Mouse (Mus musculus) forebrain, embryonic 13.5 days (tissue): ENCODE measurements around the gene March10. TPM values are rescaled to one million over a fixed set of nuclear protein-coding genes. Genes with fewer than 3 reads are reported as not detected.

ENCODE experiments used
- ATAC-seq: fragments of 200-750 bp; cut with Nextera tagmentation; 2 replicates; pipeline ENCODE4 v1.8.0; 2017
- H3K27ac ChIP-seq: fragments of 300-500 bp; sonication (generic); 2 replicates; pipeline ENCODE4 v1.5.1; 2015; ENCODE audit warnings: inconsistent platforms, mild to moderate bottlenecking, moderate library complexity
- H3K27me3 ChIP-seq: fragments of 300-500 bp; sonication (generic); 2 replicates; pipeline ENCODE4 v1.6.1; 2015; ENCODE audit warnings: mild to moderate bottlenecking, inconsistent platforms
- H3K36me3 ChIP-seq: fragments of 300-500 bp; sonication (generic); 2 replicates; pipeline ENCODE4 v1.6.1; 2015; ENCODE audit warnings: mild to moderate bottlenecking, inconsistent platforms; ENCODE audit not compliant: poor library complexity, severe bottlenecking
- H3K4me1 ChIP-seq: fragments of 300-500 bp; sonication (generic); 2 replicates; pipeline ENCODE4 v1.6.1; 2015; ENCODE audit warnings: inconsistent platforms
- H3K4me2 ChIP-seq: fragments of 300-500 bp; sonication (generic); 2 replicates; pipeline ENCODE4 v1.6.1; 2015; ENCODE audit warnings: inconsistent platforms, mild to moderate bottlenecking, moderate library complexity
- H3K4me3 ChIP-seq: fragments of 300-500 bp; sonication (generic); 2 replicates; pipeline ENCODE4 v1.5.1; 2015; ENCODE audit warnings: mild to moderate bottlenecking, inconsistent platforms
- H3K9ac ChIP-seq: fragments of 300-500 bp; sonication (generic); 2 replicates; pipeline ENCODE4 v1.6.1; 2015; ENCODE audit warnings: mild to moderate bottlenecking, inconsistent platforms
- H3K9me3 ChIP-seq: fragments of 300-500 bp; sonication (generic); replicated peaks from 2 replicates; pipeline ENCODE4 v1.6.1; 2016; ENCODE audit warnings: inconsistent platforms
- WGBS: fragments of 180-500 bp; shearing (Covaris S2); methylation state at CpG from one replicate; pipeline ENCODE4 v1.1.7; 2015; 5-methylcytosine and 5-hydroxymethylcytosine counted together
- polyA plus RNA-seq: library from polyadenylated mRNA; unstranded; fragments of >200 nt; fragmentation: Nextera tagmentation; extraction: Ambion mirVana; gene quantifications from 2 replicates; pipeline ENCODE4 v1.2.1, GENCODE M21; 2015

Gene March10
- polyA plus RNA-seq, 1 experiment from 2014 or later = not detected

- H3K4me2 ChIP-seq = no peak overlapping the region
- no peak for ATAC-seq
- H3K4me3 ChIP-seq = no peak overlapping the region
- H3K9ac ChIP-seq = no peak overlapping the region
- WGBS = 97% methylated on average over 6 of the region's 6 CpGs
- H3K36me3 ChIP-seq = peaks cover 6% of the 10 kb centered on the region; the same call in 1 of the 2 replicates
- no peaks in the 10 kb centered on the region for H3K27me3 ChIP-seq
- peaks cover 4% of the 10 kb centered on the region; the same call in 1 of the 2 replicates for H3K9me3 ChIP-seq
- no peak overlapping the region for H3K27ac ChIP-seq
- H3K4me1 ChIP-seq = peaks cover 21% of the 10 kb centered on the region
Observed at GRCm38 (mm10) chr11:105317769-105318168, 138.8 kb downstream of the March10 start.

DNA sequence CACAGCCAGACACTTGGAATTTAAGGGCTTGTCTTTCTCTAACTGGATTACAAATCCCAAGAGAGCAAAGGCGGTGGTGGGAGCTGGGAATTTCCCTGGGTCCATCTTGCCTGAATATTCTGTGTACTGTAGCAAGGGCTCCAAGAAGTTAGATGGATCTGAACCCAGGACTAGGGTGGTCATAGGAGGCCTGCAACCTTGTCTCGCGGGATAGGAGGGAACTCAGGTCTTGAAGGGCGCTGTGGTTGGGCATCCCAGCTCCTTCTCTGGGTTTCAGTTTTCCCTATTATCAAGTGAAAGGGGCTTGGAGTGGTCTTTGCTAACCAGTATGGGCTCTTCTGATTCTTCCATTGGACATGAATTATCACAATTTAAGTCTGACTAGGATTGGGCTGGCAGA is 140.4 kb downstream of the March10 start:
- no peak for ATAC-seq
- Histone ChIP-seq H3K9ac (no peak overlapping the region), H3K4me3 (no peak overlapping the region), H3K4me2 (no peak overlapping the region), H3K4me1 (peaks cover 29% of the 10 kb centered on the region), H3K9me3 (peaks cover 4% of the 10 kb centered on the region; the same call in 1 of the 2 replicates), H3K27me3 (no peaks in the 10 kb centered on the region), H3K36me3 (peaks cover 6% of the 10 kb centered on the region; the same call in 1 of the 2 replicates), H3K27ac (no peak overlapping the region)
- 95% methylated on average over 4 of the region's 4 CpGs for WGBS

DNA sequence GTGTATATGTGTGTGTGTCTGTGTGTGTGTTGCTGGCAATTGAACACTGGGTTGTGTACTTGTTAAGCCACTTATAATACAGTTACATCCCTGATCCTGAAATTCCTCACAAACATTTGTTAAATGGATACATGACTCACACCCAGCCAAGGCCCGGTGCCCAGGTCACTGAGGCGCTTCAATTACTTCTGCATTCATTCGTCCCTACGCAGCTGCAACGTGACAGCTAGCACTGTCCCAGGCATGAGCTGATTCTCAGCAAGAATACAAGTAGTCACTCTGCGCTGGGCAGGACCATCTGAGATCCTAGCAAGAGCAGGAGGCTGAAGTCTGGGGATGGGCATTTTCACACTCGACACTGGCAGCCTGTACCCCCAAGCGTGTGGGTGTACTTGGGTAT is 141.2 kb downstream of the March10 start:
- ATAC-seq = no peak
- H3K4me2 ChIP-seq = no peak overlapping the region
- no peaks in the 10 kb centered on the region for H3K27me3 ChIP-seq
- H3K27ac ChIP-seq = no peak overlapping the region
- peaks cover 4% of the 10 kb centered on the region; the same call in 1 of the 2 replicates for H3K9me3 ChIP-seq
- 80% methylated on average over 8 of the region's 8 CpGs for WGBS
- H3K9ac ChIP-seq = no peak overlapping the region
- peaks cover 29% of the 10 kb centered on the region for H3K4me1 ChIP-seq
- no peak overlapping the region for H3K4me3 ChIP-seq
- H3K36me3 ChIP-seq = peaks cover 6% of the 10 kb centered on the region; the same call in 1 of the 2 replicates

- no peak for ATAC-seq
- WGBS = 57% methylated on average over 8 of the region's 8 CpGs
Observed at GRCm38 (mm10) chr11:105313633-105314014, 142.9 kb downstream of the March10 start.

DNA sequence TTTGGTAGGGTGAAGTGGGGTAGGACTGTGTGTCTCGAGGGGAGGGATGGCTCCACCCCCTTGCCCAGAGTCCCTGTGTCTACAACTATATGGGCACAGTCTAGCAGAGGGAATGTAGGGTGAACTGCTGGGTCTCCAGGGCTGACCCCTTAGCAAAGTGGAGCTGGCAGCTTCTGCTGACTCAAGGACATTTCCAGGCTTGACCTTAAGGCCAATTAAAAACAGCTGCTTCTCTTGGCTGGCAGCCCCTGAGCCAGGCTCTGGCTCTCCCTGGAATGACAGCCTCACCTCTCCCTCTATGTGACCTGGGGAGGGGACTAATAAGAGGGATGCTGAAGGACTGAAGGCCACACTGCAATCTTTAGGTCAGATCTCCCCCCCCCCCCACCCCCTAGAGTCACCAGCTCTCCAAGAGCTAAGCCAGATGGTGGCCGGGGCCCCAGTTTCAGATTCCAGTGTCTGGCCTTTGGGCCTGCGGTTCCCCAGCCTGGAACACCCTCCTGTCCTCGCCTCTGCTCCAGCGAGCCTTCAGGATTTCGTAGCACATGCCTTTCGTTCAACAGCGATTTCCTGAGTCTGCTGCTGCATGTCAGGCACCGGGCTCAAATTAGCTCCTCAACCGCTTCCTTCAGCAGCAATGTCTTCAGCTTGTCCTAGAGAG is 143.4 kb downstream of the March10 start:
- Histone ChIP-seq H3K4me3 (no peak overlapping the region), H3K9me3 (no peaks in the 10 kb centered on the region), H3K4me2 (no peak overlapping the region), H3K27me3 (no peaks in the 10 kb centered on the region), H3K4me1 (peaks cover 33% of the 10 kb centered on the region), H3K27ac (no peak overlapping the region), H3K36me3 (no peaks in the 10 kb centered on the region), H3K9ac (no peak overlapping the region)
- 67% methylated on average over 10 of the region's 10 CpGs for WGBS
- no peak for ATAC-seq

More at GRCm38 (mm10) chr11:105313633-105314014, 142.9 kb downstream of the March10 start:
- no peaks in the 10 kb centered on the region for H3K36me3 ChIP-seq
- H3K4me3 ChIP-seq = no peak overlapping the region
- 0 out of 2 replicates have a peak overlapping the region, but pooled peaks have one; percentile 26 for H3K9ac ChIP-seq
- peaks cover 32% of the 10 kb centered on the region for H3K4me1 ChIP-seq
- no peaks in the 10 kb centered on the region for H3K9me3 ChIP-seq
- H3K27ac ChIP-seq = no peak overlapping the region
- H3K4me2 ChIP-seq = no peak overlapping the region
- no peaks in the 10 kb centered on the region for H3K27me3 ChIP-seq

DNA sequence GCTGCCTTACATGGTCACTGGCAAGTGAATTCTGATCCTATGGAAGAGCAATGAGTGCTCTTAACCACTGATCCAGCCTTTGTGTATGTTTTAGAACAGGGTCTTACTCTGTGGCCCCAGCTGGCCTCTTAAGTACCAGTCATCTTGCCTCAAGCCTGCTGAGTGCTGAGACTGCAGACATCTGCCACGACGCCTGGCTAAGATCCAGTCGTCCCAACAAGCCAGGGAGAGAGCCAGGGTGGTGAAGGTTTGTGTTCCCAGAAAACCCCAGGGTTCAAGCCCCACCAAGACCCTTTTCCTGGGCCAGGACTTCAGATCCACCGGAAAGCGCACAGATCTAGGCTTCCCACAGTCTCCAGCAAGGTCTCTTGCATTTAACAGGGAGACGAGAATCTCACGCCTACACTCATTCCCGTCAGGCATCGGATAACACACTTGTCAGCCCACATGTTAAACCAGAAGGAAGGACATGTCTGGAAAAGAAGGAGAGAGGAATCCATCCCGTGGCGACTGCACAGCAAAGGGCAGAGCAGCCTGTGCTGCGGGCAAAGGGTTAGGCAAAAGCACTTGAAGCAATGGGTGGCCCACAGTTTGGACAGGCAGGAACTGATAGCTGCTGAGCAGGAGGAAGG is 144.1 kb downstream of the March10 start:
- no peak overlapping the region for H3K4me3 ChIP-seq
- no peaks in the 10 kb centered on the region for H3K9me3 ChIP-seq
- no peak overlapping the region for H3K9ac ChIP-seq
- WGBS = 71% methylated on average over 12 of the region's 12 CpGs
- H3K27me3 ChIP-seq = no peaks in the 10 kb centered on the region
- H3K36me3 ChIP-seq = no peaks in the 10 kb centered on the region
- H3K4me2 ChIP-seq = no peak overlapping the region
- H3K4me1 ChIP-seq = peaks cover 33% of the 10 kb centered on the region
- ATAC-seq = no peak
- H3K27ac ChIP-seq = no peak overlapping the region

DNA sequence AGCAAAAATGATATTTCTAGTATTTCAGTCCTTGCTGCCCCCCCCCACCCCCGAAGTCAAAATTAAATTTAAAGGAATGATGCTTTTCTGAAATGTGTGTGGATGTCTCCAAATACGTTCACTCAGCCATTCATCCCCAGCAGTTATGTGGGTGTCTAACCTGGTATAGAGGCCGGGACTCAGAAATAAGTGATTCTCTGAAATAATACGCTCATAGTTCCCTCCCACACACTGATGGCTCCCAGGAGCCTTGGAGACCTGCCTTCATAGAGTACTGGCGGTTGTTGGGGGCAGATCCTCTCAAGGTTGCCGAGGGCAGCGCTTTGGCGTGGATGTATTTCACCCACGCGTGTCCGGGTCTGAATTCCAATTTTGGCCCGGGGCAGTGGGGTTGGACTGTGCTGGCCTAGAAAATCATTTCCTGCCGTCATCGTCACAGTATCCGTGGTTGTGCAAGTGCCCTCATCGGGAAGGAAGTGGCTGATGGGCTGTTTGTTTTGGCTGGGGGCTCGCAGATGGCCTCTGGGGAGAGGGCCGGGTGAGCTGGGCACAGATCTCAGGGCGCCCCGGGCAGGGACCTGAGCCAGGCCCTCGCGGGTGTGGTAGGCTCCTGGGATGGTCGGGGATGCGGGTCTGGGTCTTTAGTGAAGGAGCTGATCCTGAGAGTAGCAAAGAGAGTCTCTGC is 145.1 kb downstream of the March10 start:
- no peaks in the 10 kb centered on the region for H3K27me3 ChIP-seq
- H3K9me3 ChIP-seq = no peaks in the 10 kb centered on the region
- ATAC-seq = no peak
- peaks cover 33% of the 10 kb centered on the region for H3K4me1 ChIP-seq
- H3K4me2 ChIP-seq = no peak overlapping the region
- 87% methylated on average over 24 of the region's 24 CpGs for WGBS
- H3K36me3 ChIP-seq = no peaks in the 10 kb centered on the region
- no peak overlapping the region for H3K9ac ChIP-seq
- H3K27ac ChIP-seq = no peak overlapping the region
- H3K4me3 ChIP-seq = no peak overlapping the region

Other genes with a start within 250 kb of the March10 start
- 4.5 and 6.3 TPM in 2 replicates for gene Mrc2, start 164.1 kb downstream of the March10 start, polyA plus RNA-seq
- 17.4 and 21.9 TPM in 2 replicates for gene Tanc2, start 133.3 kb upstream of the March10 start, polyA plus RNA-seq